Mouse (Mus musculus): ENCODE results near the gene Ren1.
"Not testable (repeated sequence)": the region's sequence is repeated elsewhere in the genome, so short reads cannot be mapped to it uniquely, and the experiment has no call there.

Gene Ren1

DNA sequence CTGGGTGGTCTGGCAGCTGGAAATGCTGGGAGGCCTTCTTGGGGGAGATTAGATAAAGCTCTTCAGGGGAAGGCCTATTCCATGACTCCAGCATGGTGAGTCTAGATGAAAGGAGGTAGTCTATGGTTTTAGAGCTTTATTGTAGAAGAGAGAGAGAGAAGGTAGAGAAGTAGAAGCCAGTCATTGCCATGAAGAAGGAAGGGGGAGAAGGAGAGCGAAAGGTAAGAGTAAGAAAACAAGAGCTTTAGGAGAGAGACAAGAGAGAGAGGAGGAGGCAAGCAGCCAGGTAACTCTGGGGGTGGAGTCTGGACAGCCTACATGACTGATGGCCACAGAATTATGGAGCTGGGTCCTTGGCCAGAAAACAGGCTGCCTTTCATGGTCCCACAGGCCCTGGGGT is at the start of gene Ren1:
Ren1 (plus strand) TSS at position 301 of the 400 bp plus-strand sequence.
- in situ Hi-C loops (cut with MboI, MseI), result no loop called here

- in situ Hi-C loops (cut with MboI, MseI), result loop anchor here (5.0 kb wide), 1 partner anchor 70 kb away; no protein-coding TSS in a partner anchor
These were observed 47.8 kb upstream of the Ren1 start for GRCm38 (mm10) chr1:133302540-133302939.

DNA sequence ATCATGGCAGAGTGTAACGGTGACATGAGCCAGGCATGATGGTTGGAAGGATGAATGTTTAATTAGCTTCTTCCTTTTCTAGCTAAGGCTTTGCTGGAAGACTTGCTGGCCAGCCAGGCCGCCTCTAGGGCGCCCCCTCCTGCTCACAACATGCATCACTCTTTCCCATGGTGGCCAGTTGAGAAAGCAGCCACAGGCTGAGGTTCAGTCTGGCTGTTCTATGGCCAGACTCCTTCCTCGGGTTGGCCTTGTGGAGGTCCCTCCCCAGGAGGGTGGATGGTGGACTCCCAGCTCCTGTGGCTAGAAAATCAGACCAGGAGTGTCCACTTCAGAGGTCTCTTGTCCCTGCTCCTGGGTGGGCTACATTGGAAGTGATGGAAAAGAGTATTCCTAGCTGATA is 43.5 kb upstream of the Ren1 start:
- in situ Hi-C loops (cut with MboI, MseI), result no loop called here

DNA sequence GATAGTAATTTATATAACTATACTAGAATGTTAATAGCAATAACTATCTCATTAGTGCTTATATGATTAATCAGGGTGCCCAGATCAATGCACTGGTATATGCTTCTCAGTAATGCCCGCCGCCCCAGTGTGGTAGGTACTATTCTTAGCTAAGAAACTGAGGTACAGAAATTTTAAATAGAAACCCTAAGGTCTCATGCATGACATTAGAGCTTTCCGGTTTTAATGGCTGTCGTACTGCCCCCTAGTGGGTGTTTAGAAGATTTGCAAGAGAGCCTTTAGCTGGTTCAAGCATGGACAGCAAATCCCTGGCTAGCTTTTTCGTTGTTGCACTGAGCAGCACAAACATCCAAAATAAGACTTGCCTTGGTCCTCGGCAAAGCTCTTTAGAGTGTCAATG is 43.0 kb upstream of the Ren1 start:
- in situ Hi-C loops (cut with MboI, MseI), result no loop called here

DNA sequence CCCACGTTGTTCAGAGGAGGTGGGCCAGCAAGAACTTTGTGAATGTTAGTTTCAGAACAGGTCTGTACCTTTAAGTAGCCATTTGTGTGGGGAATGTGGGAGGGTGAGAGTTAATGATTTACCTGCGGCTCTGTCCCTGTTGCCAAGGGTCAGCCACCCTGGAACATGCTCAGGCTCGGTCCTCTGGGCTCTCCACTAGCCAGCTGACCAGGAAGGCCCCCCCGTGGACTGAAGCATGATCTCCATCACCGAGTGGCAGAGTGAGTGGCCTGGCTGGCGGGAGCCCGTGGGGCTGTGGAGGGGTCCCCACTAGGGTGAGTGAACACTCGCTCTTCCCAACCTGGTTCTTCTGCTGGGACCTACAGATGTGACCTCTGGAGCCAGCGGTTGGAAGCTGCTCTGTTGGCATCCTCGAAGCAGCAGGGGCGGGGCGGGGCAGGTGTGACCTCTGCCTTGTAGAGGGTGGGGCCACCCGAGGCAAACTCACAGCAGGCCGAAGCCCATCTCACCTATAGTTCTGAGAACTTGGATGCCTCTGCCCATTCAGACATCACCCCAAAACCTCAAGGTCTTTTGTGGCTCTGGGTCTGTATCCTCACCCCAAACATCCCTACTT is 40.5 kb upstream of the Ren1 start, which contains the start of gene Golt1a:
Golt1a (plus strand) TSS at position 149 of the 616 bp plus-strand sequence.
- in situ Hi-C loops (cut with MboI, MseI), result no loop called here

DNA sequence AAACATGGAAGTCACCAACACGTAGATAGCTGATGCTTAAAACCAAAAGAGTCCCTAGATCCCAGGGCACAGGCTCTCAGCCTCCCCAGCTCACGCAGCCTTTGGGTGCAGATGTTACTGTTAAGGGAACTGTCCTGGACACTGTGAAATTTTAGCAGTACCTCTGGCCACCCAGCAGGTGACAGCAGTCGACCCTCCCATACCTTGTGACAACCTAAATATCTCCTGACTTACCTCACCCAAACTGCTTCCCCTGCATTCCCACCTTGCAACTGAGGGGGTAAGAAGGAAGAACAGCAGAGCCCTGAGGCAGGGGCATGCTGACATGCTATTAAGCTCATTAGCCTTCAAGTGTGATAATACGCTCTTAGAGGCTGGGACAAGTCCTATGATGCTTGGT is 39.1 kb upstream of the Ren1 start:
- in situ Hi-C loops (cut with MboI, MseI), result no loop called here

DNA sequence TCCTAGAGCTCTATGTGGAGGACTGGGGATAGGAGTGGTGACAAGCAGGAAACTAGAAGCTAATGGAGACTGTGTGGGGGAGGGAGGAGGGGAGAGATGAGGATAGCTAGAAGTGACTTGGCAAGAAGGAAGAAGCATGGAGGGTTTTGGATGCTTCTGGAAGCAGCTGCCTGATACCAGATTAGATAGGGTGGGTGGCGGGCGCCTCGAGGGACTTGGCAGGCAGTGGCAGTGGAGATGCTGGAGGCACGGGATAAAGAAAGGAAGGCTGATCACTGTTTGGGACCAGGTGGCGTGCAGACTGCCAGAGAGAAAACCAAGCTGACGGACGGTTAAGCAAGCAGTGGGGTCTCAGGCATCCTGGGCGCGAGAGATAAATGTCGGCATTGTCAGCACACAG is 38.4 kb upstream of the Ren1 start:
- in situ Hi-C loops (cut with MboI, MseI), result no loop called here

- in situ Hi-C loops (cut with MboI, MseI), result no loop called here
These were observed 35.9 kb upstream of the Ren1 start for GRCm38 (mm10) chr1:133314364-133314763.

DNA sequence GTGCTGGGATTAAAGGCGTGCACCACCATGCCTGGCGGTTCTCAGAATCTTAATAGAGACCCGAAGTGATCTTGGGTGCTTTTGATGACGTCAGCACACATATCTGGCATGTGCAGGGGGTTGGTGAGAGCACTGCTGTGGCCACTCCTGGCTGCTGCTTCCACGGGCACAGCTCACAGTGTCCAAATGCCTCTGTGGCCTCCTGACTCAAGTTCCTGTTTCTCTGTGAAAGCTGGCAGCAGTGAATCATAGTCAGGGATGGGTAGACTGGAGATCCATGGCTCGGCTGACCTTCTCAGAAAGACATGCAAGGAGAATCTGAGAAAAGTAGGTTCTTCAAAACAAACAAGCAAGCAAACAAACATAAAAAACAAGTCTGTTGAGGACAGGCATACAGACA is 34.5 kb upstream of the Ren1 start:
- in situ Hi-C loops (cut with MboI, MseI), result no loop called here

DNA sequence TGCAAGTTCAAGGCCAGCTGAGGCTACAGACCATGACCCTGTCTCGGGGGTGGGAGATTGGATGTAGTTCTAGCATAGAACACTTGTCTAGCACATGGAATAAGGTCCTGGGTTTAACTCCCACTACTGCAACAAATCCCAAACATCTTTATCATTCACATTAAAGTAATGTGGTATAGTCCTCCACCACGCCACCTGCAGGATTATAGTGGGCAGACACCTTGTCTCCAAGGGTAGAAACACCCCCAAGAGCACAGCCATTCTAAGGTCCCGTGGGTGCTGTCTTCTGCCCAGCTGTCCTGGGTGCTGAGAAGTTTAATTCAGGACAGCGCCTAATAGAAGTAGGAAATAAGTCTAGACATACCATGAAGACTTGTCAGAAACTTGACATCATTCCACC is 33.7 kb upstream of the Ren1 start:
- in situ Hi-C loops (cut with MboI, MseI), result no loop called here

GRCm38 (mm10) chr1:133317149-133317548 is 33.2 kb upstream of the Ren1 start:
- in situ Hi-C loops (cut with MboI, MseI), result no loop called here

- in situ Hi-C loops (cut with MboI, MseI), result no loop called here
These were observed 28.9 kb upstream of the Ren1 start, which contains the start of gene Kiss1 for GRCm38 (mm10) chr1:133321267-133321925. Gene Kiss1, plus strand, starts transcription at chr1:133321875.

DNA sequence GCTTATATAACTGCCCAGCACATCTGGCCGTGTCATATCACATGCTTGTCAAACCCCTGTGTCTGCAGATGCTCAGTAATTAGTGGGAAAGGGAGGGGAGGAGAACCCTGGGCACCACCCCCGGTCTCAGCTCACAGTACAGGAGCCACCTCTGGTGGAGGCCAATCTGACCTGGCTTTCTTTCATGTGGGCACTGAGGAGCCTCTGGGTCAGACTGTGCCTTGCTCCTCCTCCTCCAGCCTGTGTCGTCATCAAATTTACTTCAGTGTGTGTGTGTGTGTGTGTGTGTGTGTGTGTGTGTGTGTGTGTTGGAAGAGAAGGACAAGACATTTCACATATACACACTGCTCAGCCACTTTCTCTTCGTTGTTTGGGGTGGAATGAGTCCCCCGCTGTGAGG is 27.0 kb upstream of the Ren1 start:
- in situ Hi-C loops (cut with MboI, MseI), result no loop called here

GRCm38 (mm10) chr1:133325951-133326350 is 24.4 kb upstream of the Ren1 start:
- in situ Hi-C loops (cut with MboI, MseI), result no loop called here

DNA sequence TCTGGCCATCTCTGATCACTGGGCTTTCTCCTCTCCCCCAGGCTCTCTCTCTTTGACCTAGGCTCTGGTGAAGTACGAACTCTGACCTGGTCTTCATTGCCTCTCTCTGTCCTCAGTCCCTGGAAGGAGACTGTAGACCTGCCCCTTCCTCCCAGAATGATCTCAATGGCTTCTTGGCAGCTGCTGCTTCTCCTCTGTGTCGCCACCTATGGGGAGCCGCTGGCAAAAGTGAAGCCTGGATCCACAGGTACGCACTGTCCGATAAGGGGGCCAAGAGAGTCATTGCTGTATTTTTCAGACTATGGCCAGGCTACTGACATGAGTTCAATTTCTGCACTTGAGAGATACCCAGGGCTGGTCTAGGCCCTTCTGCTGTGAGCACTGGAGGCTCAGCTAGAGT is 23.2 kb upstream of the Ren1 start:
- in situ Hi-C loops (cut with MboI, MseI), result no loop called here

GRCm38 (mm10) chr1:133328299-133328795 is 22.0 kb upstream of the Ren1 start:
- in situ Hi-C loops (cut with MboI, MseI), result no loop called here

GRCm38 (mm10) chr1:133328896-133329637 is 21.2 kb upstream of the Ren1 start:
- in situ Hi-C loops (cut with MboI, MseI), result no loop called here

DNA sequence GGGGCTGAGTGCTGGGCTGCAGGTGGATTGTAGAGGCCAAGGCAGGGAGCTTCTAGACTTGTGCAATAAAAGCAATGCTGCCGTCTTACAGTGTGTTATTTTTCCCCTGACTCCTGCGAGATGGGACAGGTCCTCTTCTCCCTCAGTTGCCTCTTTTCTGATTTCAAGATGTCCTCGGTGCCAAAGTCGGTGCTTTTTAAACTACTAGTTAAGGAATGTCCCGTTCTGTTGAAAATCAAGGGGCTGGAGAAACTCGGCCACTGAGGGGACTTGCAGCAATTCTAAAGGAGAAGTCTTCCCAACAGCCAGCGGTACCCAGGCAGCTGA is 20.7 kb upstream of the Ren1 start:
- in situ Hi-C loops (cut with MboI, MseI), result no loop called here

GRCm38 (mm10) chr1:133331142-133331541 is 19.2 kb upstream of the Ren1 start:
- in situ Hi-C loops (cut with MboI, MseI), result no loop called here

DNA sequence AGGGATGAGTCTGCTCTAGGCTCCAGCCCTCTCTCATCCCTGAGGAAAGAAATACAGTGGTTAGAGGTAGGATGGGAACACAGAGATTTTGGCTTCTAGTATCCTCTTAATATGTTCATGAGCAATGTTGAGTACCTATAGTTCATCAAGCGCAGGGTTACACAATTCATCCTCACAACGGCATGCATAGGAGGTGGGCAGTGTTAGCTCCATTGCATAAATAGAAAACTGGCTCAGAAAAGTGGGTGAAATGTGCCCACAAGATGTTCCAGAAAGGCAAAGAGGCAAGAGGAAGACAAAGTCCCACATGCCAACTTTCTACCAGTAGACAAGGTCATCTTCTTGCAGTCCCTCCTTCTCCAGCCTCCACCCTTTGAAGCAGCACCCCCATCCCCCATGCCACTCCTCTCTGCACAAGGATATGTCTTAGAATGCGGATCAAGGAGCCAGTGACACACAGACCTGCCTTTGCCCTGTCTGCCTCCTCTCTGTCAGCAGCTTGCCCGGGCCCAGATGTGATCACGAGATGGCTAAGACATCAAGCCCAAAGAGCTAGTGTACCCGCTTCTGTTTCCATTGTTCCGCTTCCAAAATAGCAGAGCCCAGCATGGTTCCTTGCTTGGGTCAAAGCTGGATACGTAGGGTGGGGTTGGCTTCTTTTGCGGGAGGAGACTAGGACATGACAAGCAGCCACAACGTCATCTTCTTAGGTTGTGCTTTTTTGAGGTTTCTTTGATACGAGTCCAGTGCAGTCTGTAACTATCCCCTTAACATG is 17.5 kb upstream of the Ren1 start:
- in situ Hi-C loops (cut with MboI, MseI), result no loop called here

GRCm38 (mm10) chr1:133333937-133334336 is 16.4 kb upstream of the Ren1 start:
- in situ Hi-C loops (cut with MboI, MseI), result no loop called here

GRCm38 (mm10) chr1:133340403-133340802 is 9.9 kb upstream of the Ren1 start:
- in situ Hi-C loops (cut with MboI, MseI), result not testable (repeated sequence)

Data from regulatory T cell (primary cell).